8 mouse cellular contexts compared by ENCODE assay signal in genomic region chr16:19002610-19003389, GRCm38 (mm10).
A peak's percentile ranks its signal among the peaks of the same experiment; 100 is the strongest.
DNase-seq lines count a peak whose midpoint lies in the region; ATAC-seq and TF ChIP-seq lines count a peak whose summit lies in the region.
"Not testable (repeated sequence)": the region's sequence is repeated elsewhere in the genome, so short reads cannot be mapped to it uniquely, and the experiment has no call there.

No protein-coding gene starts in this region.

- not testable (repeated sequence) for H3K4me2 ChIP-seq in kidney, embryonic 16.5 days (replicated peaks; ENCODE audit: low read depth, low read length); midbrain, embryonic 14.5 days (ENCODE audit: low read length)

- not testable (repeated sequence) for H3K9ac ChIP-seq in heart, adult 2 months (ENCODE audit: low read depth, low read length); kidney, embryonic 16.5 days (replicated peaks; ENCODE audit: low read length); midbrain, embryonic 14.5 days (replicated peaks; ENCODE audit: low read length)

- H3K27me3 ChIP-seq in heart, adult 2 months (ENCODE audit: control insufficient read depth, insufficient read depth, low read length); kidney, embryonic 16.5 days (ENCODE audit: insufficient read depth, low read length); midbrain, embryonic 14.5 days (ENCODE audit: control insufficient read depth, insufficient read depth, low read length): not testable (repeated sequence)

- not testable (repeated sequence) for TF ChIP-seq POLR2A in heart, adult 2 months (IDR thresholded peaks at IDR 0.05; ENCODE audit: insufficient read depth, low read depth, low read length); lung, adult 2 months (IDR thresholded peaks at IDR 0.05; ENCODE audit: borderline replicate concordance, extremely low read depth, low read depth, low read length)

- intact Hi-C loops in heart, adult 2 months (cut with DNase I) = not testable (repeated sequence)

- not testable (repeated sequence) for H3K36me3 ChIP-seq in heart, adult 2 months (ENCODE audit: control insufficient read depth, insufficient read depth, low read length); kidney, embryonic 16.5 days (ENCODE audit: insufficient read depth, low read length); midbrain, embryonic 14.5 days (ENCODE audit: control insufficient read depth, insufficient read depth, low read length)

- TF ChIP-seq CTCF in heart, adult 2 months (IDR thresholded peaks at IDR 0.05) = peak; percentile 48
- TF ChIP-seq CTCF in lung, adult 2 months (IDR thresholded peaks at IDR 0.05; ENCODE audit: insufficient read depth, low read length) = peak; percentile 53

- not testable (repeated sequence) for H3K27ac ChIP-seq in heart, adult 2 months; kidney, embryonic 16.5 days (ENCODE audit: low read length); midbrain, embryonic 14.5 days (replicated peaks; ENCODE audit: low read depth, low read length)

- DNase-seq in 3T3-L1 (ENCODE audit: low read depth, low spot score) (peak; percentile 51), NIH3T3 (ENCODE audit: low read depth) (peak; percentile 34)
- not testable (repeated sequence) for DNase-seq in heart, adult 2 months; lung, adult 2 months
- DNase-seq in midbrain, embryonic 14.5 days = peak; percentile 8
- peak; percentile 73 to 79 for DNase-seq in spleen, postnatal 36 days (ENCODE audit: low spot score in 2 of 2)

- not testable (repeated sequence) for H3K9me3 ChIP-seq in kidney, embryonic 16.5 days (ENCODE audit: low read length); midbrain, embryonic 14.5 days (ENCODE audit: control insufficient read depth, low read length)

- not testable (repeated sequence) for H3K4me3 ChIP-seq in heart, adult 2 months; kidney, embryonic 16.5 days (ENCODE audit: low read length); lung, adult 2 months (replicated peaks; ENCODE audit: extremely low read depth, low read depth, low read length); midbrain, embryonic 14.5 days (replicated peaks; ENCODE audit: low read depth, low read length)

- not testable (repeated sequence) for H3K79me2 ChIP-seq in heart, adult 2 months (replicated peaks; ENCODE audit: control insufficient read depth, insufficient read depth, low read length)

- 20% methylated on average over 2 of the region's 2 CpGs for WGBS in heart, adult 2 months
- 38% methylated on average over 2 of the region's 2 CpGs for WGBS in kidney, embryonic 16.5 days
- WGBS in lung, adult 2 months = 37% methylated on average over 2 of the region's 2 CpGs
- 45% methylated on average over 2 of the region's 2 CpGs for WGBS in midbrain, embryonic 14.5 days

- peak; percentile 73; the same call in 1 of the 2 replicates for ATAC-seq in common myeloid progenitor, adult 5-6 weeks (replicated peaks; ENCODE audit: low read depth, poor library complexity, severe bottlenecking)
- ATAC-seq in kidney, embryonic 16.5 days (ENCODE audit: low FRiP score, low TSS enrichment) = peak; percentile 46; the same call in 1 of the 2 replicates
- not testable (repeated sequence) for ATAC-seq in midbrain, embryonic 14.5 days (ENCODE audit: low FRiP score, low TSS enrichment)

- not testable (repeated sequence) for TF ChIP-seq EP300 in heart, adult 2 months (IDR thresholded peaks at IDR 0.05; ENCODE audit: insufficient read depth, low read depth, low read length)

- H3K4me1 ChIP-seq in heart, adult 2 months (ENCODE audit: control insufficient read depth, insufficient read depth, low read length); kidney, embryonic 16.5 days (ENCODE audit: insufficient read depth, low read length); lung, adult 2 months (ENCODE audit: control insufficient read depth, insufficient read depth, low read length); midbrain, embryonic 14.5 days (ENCODE audit: control insufficient read depth, insufficient read depth, low read length): not testable (repeated sequence)
